Mouse (Mus musculus) myocyte (in vitro differentiated cells): ENCODE data around the gene Lrig1. TPM values are rescaled to one million over a fixed set of nuclear protein-coding genes. Genes with fewer than 3 reads are reported as not detected.

Source experiments
- H3K27me3 ChIP-seq: one replicate; pipeline ENCODE4 v1.6.1; 2011; ENCODE audit not compliant: control insufficient read depth, insufficient read depth, insufficient read length
- H3K36me3 ChIP-seq: one replicate; pipeline ENCODE4 v1.6.1; 2011; ENCODE audit not compliant: control insufficient read depth, insufficient read depth
- H3K4me2 ChIP-seq: one replicate; pipeline ENCODE4 v1.6.1; 2011; ENCODE audit warnings: low read depth, control low read depth
- H3K4me3 ChIP-seq: one replicate; pipeline ENCODE4 v1.5.1; 2011; ENCODE audit warnings: mild to moderate bottlenecking, control low read depth, moderate library complexity
- H3K79me2 ChIP-seq: one replicate; pipeline ENCODE4 v1.6.1; 2011; ENCODE audit not compliant: control insufficient read depth, insufficient read depth
- H3ac ChIP-seq: one replicate; pipeline ENCODE4 v1.6.1; 2011; ENCODE audit not compliant: control insufficient read depth, insufficient read length
- CEBPB ChIP-seq: IDR thresholded peaks from 2 replicates; pipeline ENCODE4 v1.6.1; 2011; ENCODE audit warnings: mild to moderate bottlenecking, moderate library complexity; ENCODE audit not compliant: poor library complexity, insufficient read depth, severe bottlenecking
- E2F4 ChIP-seq: IDR thresholded peaks from one replicate; pipeline ENCODE4 v1.6.1; 2011; ENCODE audit warnings: mild to moderate bottlenecking, control low read depth, moderate library complexity; ENCODE audit not compliant: insufficient read depth
- MAX ChIP-seq: IDR thresholded peaks from one replicate; pipeline ENCODE4 v1.6.1; 2011; ENCODE audit warnings: low read depth, mild to moderate bottlenecking, control low read depth
- MYOD1 ChIP-seq, 3 experiments: IDR thresholded peaks; one replicate each; pipeline ENCODE4 v1.6.1; 2011; ENCODE audit warnings: control low read depth in 2 of 3, low read depth in 2 of 3, mild to moderate bottlenecking in 2 of 3, moderate library complexity in 1 of 3; ENCODE audit not compliant: insufficient read length in 2 of 3, control insufficient read depth in 1 of 3
- MYOG ChIP-seq, 3 experiments: IDR thresholded peaks; one replicate each; pipeline ENCODE4 v1.6.1; 2011; ENCODE audit warnings: control low read depth in 2 of 3, low read depth in 2 of 3, mild to moderate bottlenecking in 2 of 3; ENCODE audit not compliant: insufficient read length in 2 of 3, control insufficient read depth in 1 of 3, insufficient read depth in 1 of 3
- POLR2A ChIP-seq: IDR thresholded peaks from one replicate; pipeline ENCODE4 v1.6.1; 2011; ENCODE audit warnings: low read depth, mild to moderate bottlenecking, control low read depth, moderate library complexity; ENCODE audit not compliant: insufficient read length
- POLR2AphosphoS2 ChIP-seq: IDR thresholded peaks from one replicate; pipeline ENCODE4 v1.6.1; 2011; ENCODE audit warnings: low read depth, control low read depth; ENCODE audit not compliant: insufficient read length
- REST ChIP-seq: IDR thresholded peaks from one replicate; pipeline ENCODE4 v1.6.1; 2011; ENCODE audit warnings: mild to moderate bottlenecking, control low read depth, moderate library complexity; ENCODE audit not compliant: insufficient read depth, insufficient read length
- SRF ChIP-seq: IDR thresholded peaks from one replicate; pipeline ENCODE4 v1.6.1; 2011; ENCODE audit warnings: low read depth; ENCODE audit not compliant: control insufficient read depth, insufficient read length
- TCF12 ChIP-seq: IDR thresholded peaks from one replicate; pipeline ENCODE4 v1.6.1; 2011; ENCODE audit warnings: mild to moderate bottlenecking, control low read depth; ENCODE audit not compliant: poor library complexity, insufficient read depth, severe bottlenecking
- TCF3 ChIP-seq: IDR thresholded peaks from one replicate; pipeline ENCODE4 v1.6.1; 2011; ENCODE audit warnings: low read depth, control low read depth; ENCODE audit not compliant: insufficient read length
- USF1 ChIP-seq: IDR thresholded peaks from one replicate; pipeline ENCODE4 v1.6.1; 2011; ENCODE audit warnings: low read depth, mild to moderate bottlenecking, control low read depth, moderate library complexity
- polyA plus RNA-seq: library from polyadenylated mRNA; unstranded; fragments of >200 nt; fragmentation: generic; extraction: Trizol; gene quantifications from one replicate; pipeline ENCODE4 v1.2.1, GENCODE M21; 2012; ENCODE audit warnings: missing spikeins

Gene Lrig1
- polyA plus RNA-seq, 1 experiment = 22.1 TPM

DNA sequence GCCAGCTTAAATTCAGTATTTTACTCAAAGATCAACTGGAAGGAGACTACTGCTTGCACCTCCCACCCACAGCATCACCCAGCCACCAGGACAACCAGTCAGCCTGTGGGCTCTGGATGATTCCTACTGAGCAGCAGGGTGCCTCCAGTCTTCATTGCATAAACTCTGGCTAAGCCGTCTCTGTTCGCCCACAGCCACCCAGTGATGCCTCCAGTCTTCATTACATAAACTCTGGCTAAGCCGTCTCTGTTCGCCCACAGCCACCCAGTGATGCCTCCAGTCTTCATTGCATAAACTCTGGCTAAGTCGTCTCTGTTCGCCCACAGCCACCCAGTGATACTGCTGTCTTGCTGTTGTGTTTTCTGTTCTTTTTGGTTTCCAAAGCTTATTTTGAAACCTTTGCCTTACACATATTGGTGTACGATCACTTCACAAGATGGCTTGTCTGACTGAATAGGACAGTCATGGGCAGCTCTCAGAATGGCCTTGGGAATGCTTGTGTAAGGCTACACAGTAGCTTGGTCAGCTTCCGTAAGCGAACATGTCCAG is 115.7 kb downstream of the Lrig1 start:
- no peak overlapping the region for H3K4me3 ChIP-seq
- H3K4me2 ChIP-seq = no peak overlapping the region
- TF ChIP-seq POLR2AphosphoS2 = no peak
- TF ChIP-seq REST = no peak
- no peak for TF ChIP-seq POLR2A
- no peak for TF ChIP-seq SRF
- TF ChIP-seq CEBPB = no peak
- no peak for TF ChIP-seq MYOD1 (IDR thresholded peaks at IDR 0.05; ENCODE audit: control insufficient read depth in 1 of 3, insufficient read length in 2 of 3, low read depth in 2 of 3)
- TF ChIP-seq TCF3 = no peak
- TF ChIP-seq TCF12 = no peak
- no peak for TF ChIP-seq USF1
- TF ChIP-seq MYOG (IDR thresholded peaks at IDR 0.05; ENCODE audit: control insufficient read depth in 1 of 3, insufficient read depth in 1 of 3, insufficient read length in 2 of 3, low read depth in 2 of 3) = no peak
- no peak for TF ChIP-seq MAX
- TF ChIP-seq E2F4 = no peak
- no peak overlapping the region for H3ac ChIP-seq
- no peaks in the 10 kb centered on the region for H3K36me3 ChIP-seq
- H3K79me2 ChIP-seq = no peaks in the 10 kb centered on the region
- H3K27me3 ChIP-seq = no peaks in the 10 kb centered on the region

DNA sequence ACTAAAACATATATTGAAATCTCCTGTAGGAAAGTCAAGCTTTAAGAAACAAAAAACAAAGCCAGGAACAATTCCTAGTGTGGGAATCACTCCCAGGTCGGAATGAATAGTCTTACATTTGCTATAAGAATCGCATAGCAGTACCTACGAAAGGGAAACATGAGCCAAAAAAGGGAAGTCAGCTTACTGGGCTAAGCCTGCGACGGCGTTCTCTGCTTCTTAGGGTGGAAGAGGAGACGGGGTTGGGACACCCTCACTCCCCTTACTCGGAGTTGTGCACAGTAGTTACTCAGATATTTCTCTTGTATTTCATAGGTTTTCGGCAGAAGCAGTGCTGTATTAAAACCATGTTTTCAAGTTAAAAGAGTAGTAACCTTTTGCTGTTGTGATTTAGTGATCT is 117.9 kb downstream of the Lrig1 start:
- Histone ChIP-seq H3K4me2 (no peak overlapping the region), H3K4me3 (no peak overlapping the region), H3K36me3 (no peaks in the 10 kb centered on the region), H3K79me2 (no peaks in the 10 kb centered on the region), H3K27me3 (no peaks in the 10 kb centered on the region), H3ac (no peak overlapping the region)
- TF ChIP-seq CEBPB (no peak), POLR2AphosphoS2 (no peak), TCF3 (no peak), SRF (no peak), REST (no peak), MYOD1 (IDR thresholded peaks at IDR 0.05; ENCODE audit: control insufficient read depth in 1 of 3, insufficient read length in 2 of 3, low read depth in 2 of 3) (no peak), MAX (no peak), MYOG (IDR thresholded peaks at IDR 0.05; ENCODE audit: control insufficient read depth in 1 of 3, insufficient read depth in 1 of 3, insufficient read length in 2 of 3, low read depth in 2 of 3) (no peak), USF1 (no peak), POLR2A (no peak), E2F4 (no peak)

DNA sequence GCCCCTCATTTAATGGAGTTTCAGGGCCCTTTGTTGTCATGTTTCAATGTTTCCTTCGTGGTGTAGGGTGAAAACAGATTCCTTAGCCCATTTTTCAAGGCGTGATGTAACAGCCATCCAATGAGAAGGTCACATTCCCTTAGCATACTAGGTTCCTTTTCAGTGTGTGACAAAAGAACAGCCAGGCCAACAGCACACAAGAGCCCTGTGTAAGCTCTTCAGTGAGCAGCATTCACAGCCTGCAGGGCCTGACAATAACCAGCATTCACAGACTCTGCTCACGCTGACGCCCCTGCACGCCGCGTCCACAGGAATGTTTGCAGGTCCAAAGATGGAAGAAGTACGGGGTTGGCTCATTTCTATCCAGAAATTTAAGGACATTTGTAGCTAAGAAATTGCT is 122.0 kb downstream of the Lrig1 start:
- Histone ChIP-seq H3ac (no peak overlapping the region), H3K27me3 (no peaks in the 10 kb centered on the region), H3K4me3 (no peak overlapping the region), H3K79me2 (no peaks in the 10 kb centered on the region), H3K4me2 (no peak overlapping the region), H3K36me3 (no peaks in the 10 kb centered on the region)
- no peak for TF ChIP-seq TCF3
- no peak for TF ChIP-seq USF1
- no peak for TF ChIP-seq E2F4
- TF ChIP-seq POLR2AphosphoS2 = no peak
- no peak for TF ChIP-seq MYOD1 (IDR thresholded peaks at IDR 0.05; ENCODE audit: control insufficient read depth in 1 of 3, insufficient read length in 2 of 3, low read depth in 2 of 3)
- TF ChIP-seq TCF12 = no peak
- TF ChIP-seq MAX = no peak
- no peak for TF ChIP-seq CEBPB
- no peak for TF ChIP-seq REST
- TF ChIP-seq SRF = no peak
- no peak for TF ChIP-seq MYOG (IDR thresholded peaks at IDR 0.05; ENCODE audit: control insufficient read depth in 1 of 3, insufficient read depth in 1 of 3, insufficient read length in 2 of 3, low read depth in 2 of 3)

DNA sequence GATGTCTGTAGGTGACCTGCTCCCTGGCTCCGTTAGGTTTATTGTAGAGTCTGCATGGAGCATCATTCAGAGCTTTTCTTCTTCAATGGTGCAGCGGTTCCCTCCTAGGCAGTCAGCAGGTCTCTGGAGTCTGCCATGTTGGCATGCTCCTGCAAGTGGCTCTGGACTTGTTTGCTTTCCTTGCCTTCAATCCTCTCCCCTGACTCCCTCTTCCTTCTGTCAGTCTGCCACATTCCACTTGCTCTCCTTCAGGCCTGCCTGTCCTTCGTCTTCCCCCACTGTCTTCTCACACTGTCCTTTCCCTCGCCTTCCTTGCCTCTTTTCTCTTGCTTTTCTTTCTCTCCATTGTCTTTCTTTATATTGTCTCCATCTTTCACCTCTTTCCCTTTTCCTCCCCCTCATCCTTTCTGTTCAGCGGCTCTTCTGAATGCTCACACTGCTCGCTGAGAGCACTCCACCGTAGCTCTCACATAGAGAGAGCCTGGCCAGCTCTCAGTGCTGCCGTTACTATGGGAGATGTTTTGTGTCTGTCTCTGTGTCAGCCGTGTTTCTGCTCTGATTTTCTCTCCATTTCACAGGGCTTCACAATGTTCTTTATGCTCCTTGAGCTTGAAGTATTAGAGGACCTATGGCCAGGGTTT is 124.3 kb downstream of the Lrig1 start:
- H3K27me3 ChIP-seq = no peaks in the 10 kb centered on the region
- no peaks in the 10 kb centered on the region for H3K79me2 ChIP-seq
- no peak overlapping the region for H3ac ChIP-seq
- no peak overlapping the region for H3K4me2 ChIP-seq
- TF ChIP-seq MYOD1 (IDR thresholded peaks at IDR 0.05; ENCODE audit: control insufficient read depth in 1 of 3, insufficient read length in 2 of 3, low read depth in 2 of 3) (no peak), CEBPB (no peak), REST (no peak), POLR2A (no peak), USF1 (no peak), TCF3 (no peak), E2F4 (no peak), POLR2AphosphoS2 (no peak), MAX (no peak), MYOG (IDR thresholded peaks at IDR 0.05; ENCODE audit: control insufficient read depth in 1 of 3, insufficient read depth in 1 of 3, insufficient read length in 2 of 3, low read depth in 2 of 3) (no peak), TCF12 (no peak), SRF (no peak)
- H3K36me3 ChIP-seq = no peaks in the 10 kb centered on the region
- H3K4me3 ChIP-seq = no peak overlapping the region

DNA sequence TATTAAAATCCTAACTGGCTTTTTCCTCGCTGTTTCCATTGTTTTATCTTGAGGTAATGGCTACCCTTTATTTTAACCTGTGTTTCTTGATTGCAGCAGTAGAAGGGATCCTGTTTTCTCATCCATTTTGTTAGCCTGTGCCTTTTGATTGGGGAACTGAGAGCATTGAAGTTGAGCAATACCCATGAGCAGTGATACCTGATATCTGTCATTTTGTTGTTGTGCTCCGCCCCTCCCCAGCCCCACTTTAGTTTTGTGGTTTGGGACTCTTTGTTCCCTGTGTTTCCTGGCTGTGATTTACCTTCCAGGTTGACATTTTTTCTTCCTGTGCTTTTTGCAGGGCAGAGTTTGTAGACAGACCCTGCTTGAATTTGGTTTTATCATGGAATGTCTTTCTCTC is 131.9 kb downstream of the Lrig1 start:
- no peak overlapping the region for H3K4me2 ChIP-seq
- H3K36me3 ChIP-seq = no peaks in the 10 kb centered on the region
- no peaks in the 10 kb centered on the region for H3K27me3 ChIP-seq
- H3ac ChIP-seq = no peak overlapping the region
- TF ChIP-seq MYOG (IDR thresholded peaks at IDR 0.05; ENCODE audit: control insufficient read depth in 1 of 3, insufficient read depth in 1 of 3, insufficient read length in 2 of 3, low read depth in 2 of 3) (no peak), CEBPB (peak; percentile 49; the same call in 1 of the 2 replicates), MAX (no peak)
- H3K4me3 ChIP-seq = no peak overlapping the region
- H3K79me2 ChIP-seq = no peaks in the 10 kb centered on the region
